Mouse (Mus musculus): ENCODE measurements around the gene Asxl2.
A peak's percentile ranks its signal among the peaks of the same experiment; 100 is the strongest.
"Not testable (repeated sequence)": the region's sequence is repeated elsewhere in the genome, so short reads cannot be mapped to it uniquely, and the experiment has no call there.

Gene Asxl2

GRCm38 (mm10) chr12:3426530-3427034 lies at the start of gene Asxl2:
Asxl2 (plus strand) TSS chr12:3426857.
- peak; percentile 96 for ATAC-seq (ENCODE audit: insufficient number of reproducible peaks, low FRiP score, low TSS enrichment)

GRCm38 (mm10) chr12:3377190-3377589 lies 49.5 kb upstream of the Asxl2 start:
- no peak for ATAC-seq (ENCODE audit: insufficient number of reproducible peaks, low FRiP score, low TSS enrichment)

GRCm38 (mm10) chr12:3377755-3378154 lies 48.9 kb upstream of the Asxl2 start:
- ATAC-seq (ENCODE audit: insufficient number of reproducible peaks, low FRiP score, low TSS enrichment) = no peak

GRCm38 (mm10) chr12:3384860-3385259 lies 41.8 kb upstream of the Asxl2 start:
- 0 out of 2 replicates have a peak, but pooled peaks have one; percentile 6 for ATAC-seq (ENCODE audit: insufficient number of reproducible peaks, low FRiP score, low TSS enrichment)

GRCm38 (mm10) chr12:3385271-3385670 lies 41.4 kb upstream of the Asxl2 start:
- 0 out of 2 replicates have a peak, but pooled peaks have one; percentile 15 for ATAC-seq (ENCODE audit: insufficient number of reproducible peaks, low FRiP score, low TSS enrichment)

- ATAC-seq (ENCODE audit: insufficient number of reproducible peaks, low FRiP score, low TSS enrichment) = no peak
Observed at GRCm38 (mm10) chr12:3385940-3386339, 40.7 kb upstream of the Asxl2 start.

GRCm38 (mm10) chr12:3387891-3388290 lies 38.8 kb upstream of the Asxl2 start:
- no peak for ATAC-seq (ENCODE audit: insufficient number of reproducible peaks, low FRiP score, low TSS enrichment)

GRCm38 (mm10) chr12:3389394-3389793 lies 37.3 kb upstream of the Asxl2 start:
- ATAC-seq (ENCODE audit: insufficient number of reproducible peaks, low FRiP score, low TSS enrichment) = no peak

- no peak for ATAC-seq (ENCODE audit: insufficient number of reproducible peaks, low FRiP score, low TSS enrichment)
Observed at GRCm38 (mm10) chr12:3390071-3390470, 36.6 kb upstream of the Asxl2 start.

GRCm38 (mm10) chr12:3390577-3391262 lies 35.9 kb upstream of the Asxl2 start:
- peak; percentile 72 for ATAC-seq (ENCODE audit: insufficient number of reproducible peaks, low FRiP score, low TSS enrichment)

- ATAC-seq (ENCODE audit: insufficient number of reproducible peaks, low FRiP score, low TSS enrichment) = no peak
Observed at GRCm38 (mm10) chr12:3391276-3391675, 35.4 kb upstream of the Asxl2 start.

GRCm38 (mm10) chr12:3393140-3393539 lies 33.5 kb upstream of the Asxl2 start:
- ATAC-seq (ENCODE audit: insufficient number of reproducible peaks, low FRiP score, low TSS enrichment) = no peak

GRCm38 (mm10) chr12:3396931-3397330 lies 29.7 kb upstream of the Asxl2 start:
- ATAC-seq (ENCODE audit: insufficient number of reproducible peaks, low FRiP score, low TSS enrichment) = no peak

- not testable (repeated sequence) for ATAC-seq (ENCODE audit: insufficient number of reproducible peaks, low FRiP score, low TSS enrichment)
Observed at GRCm38 (mm10) chr12:3405662-3406061, 21.0 kb upstream of the Asxl2 start.

- ATAC-seq (ENCODE audit: insufficient number of reproducible peaks, low FRiP score, low TSS enrichment) = no peak
Observed at GRCm38 (mm10) chr12:3406585-3406984, 20.1 kb upstream of the Asxl2 start.

GRCm38 (mm10) chr12:3414956-3415355 lies 11.7 kb upstream of the Asxl2 start:
- ATAC-seq (ENCODE audit: insufficient number of reproducible peaks, low FRiP score, low TSS enrichment) = no peak

GRCm38 (mm10) chr12:3418761-3419160 lies 7.9 kb upstream of the Asxl2 start:
- no peak for ATAC-seq (ENCODE audit: insufficient number of reproducible peaks, low FRiP score, low TSS enrichment)

GRCm38 (mm10) chr12:3420519-3420918 lies 6.1 kb upstream of the Asxl2 start:
- no peak for ATAC-seq (ENCODE audit: insufficient number of reproducible peaks, low FRiP score, low TSS enrichment)

- ATAC-seq (ENCODE audit: insufficient number of reproducible peaks, low FRiP score, low TSS enrichment) = no peak
Observed at GRCm38 (mm10) chr12:3422786-3423185, 3.9 kb upstream of the Asxl2 start.

GRCm38 (mm10) chr12:3424179-3424578 lies 2.5 kb upstream of the Asxl2 start:
- no peak for ATAC-seq (ENCODE audit: insufficient number of reproducible peaks, low FRiP score, low TSS enrichment)

- ATAC-seq (ENCODE audit: insufficient number of reproducible peaks, low FRiP score, low TSS enrichment) = 0 out of 2 replicates have a peak, but pooled peaks have one; percentile 18
Observed at GRCm38 (mm10) chr12:3425375-3426341, 999 bp upstream of the Asxl2 start.
